Mouse (Mus musculus): Measurements from ENCODE around the gene Pdcd4. TPM values are rescaled to one million over a fixed set of nuclear protein-coding genes. Genes with fewer than 3 reads are reported as not detected.
"Not testable (repeated sequence)": the region's sequence is repeated elsewhere in the genome, so short reads cannot be mapped to it uniquely, and the experiment has no call there.

Gene Pdcd4
- polyA plus RNA-seq, 1 experiment from 2014 or later, result 41.6 TPM

DNA sequence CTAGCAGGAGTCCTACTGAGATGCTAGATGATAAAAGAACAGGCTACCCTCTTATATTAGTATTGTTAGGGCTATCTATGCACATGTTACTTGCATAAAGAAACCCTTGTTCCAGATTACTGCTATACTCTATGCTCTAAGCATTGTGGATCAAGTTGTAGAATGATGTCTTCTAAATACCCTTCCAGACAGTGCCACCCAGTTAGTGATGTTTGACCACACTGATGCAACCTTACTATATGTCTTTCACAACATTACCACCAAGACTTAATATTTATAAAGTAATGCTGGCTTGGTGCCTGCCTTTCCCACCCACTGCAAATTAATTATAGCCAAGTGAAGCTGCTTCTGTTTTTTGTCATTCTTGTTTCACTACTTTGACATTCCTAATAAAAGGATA, 41.0 kb downstream of the Pdcd4 start:
- Histone ChIP-seq H3K36me3 (peaks cover 32% of the 10 kb centered on the region), H3K27ac (ENCODE audit: poor library complexity, severe bottlenecking) (no peak overlapping the region)

DNA sequence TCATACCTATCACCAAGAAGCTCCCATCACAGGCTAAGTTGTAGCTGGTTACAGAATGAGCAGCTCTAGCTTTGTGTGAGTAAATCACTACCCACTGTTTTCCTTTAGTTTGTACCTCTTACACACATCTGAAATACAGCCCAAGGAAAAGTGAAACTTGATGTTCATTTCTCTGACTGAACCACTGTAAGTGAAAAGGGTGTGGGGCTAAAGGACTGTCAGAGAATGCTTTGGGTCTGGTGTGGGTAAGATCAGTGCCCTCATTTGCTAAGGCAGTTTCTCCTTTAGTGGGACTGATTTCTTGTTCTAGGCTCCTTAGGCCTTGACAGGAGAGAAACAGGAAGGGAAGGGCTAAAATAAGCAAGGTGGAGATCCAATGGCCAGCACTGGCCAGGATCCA, 42.0 kb downstream of the Pdcd4 start:
- Histone ChIP-seq H3K4me2 (no peak overlapping the region), H3K27ac (ENCODE audit: poor library complexity, severe bottlenecking) (peak overlapping the region; percentile 42), H3K27me3 (replicated peaks) (no peaks in the 10 kb centered on the region), H3K4me3 (no peak overlapping the region), H3K36me3 (peaks cover 35% of the 10 kb centered on the region), H3K9me3 (replicated peaks) (no peaks in the 10 kb centered on the region), H3K4me1 (replicated peaks) (no peaks in the 10 kb centered on the region), H3K9ac (no peak overlapping the region)
- ATAC-seq (ENCODE audit: insufficient number of reproducible peaks, low FRiP score), result no peak

More for the DNA sequence above, 41.0 kb downstream of the Pdcd4 start:
- no peak for ATAC-seq (ENCODE audit: insufficient number of reproducible peaks, low FRiP score)
- no peaks in the 10 kb centered on the region for H3K9me3 ChIP-seq (replicated peaks)
- H3K27me3 ChIP-seq (replicated peaks), result no peaks in the 10 kb centered on the region
- H3K4me3 ChIP-seq, result no peak overlapping the region
- H3K9ac ChIP-seq, result no peak overlapping the region
- H3K4me2 ChIP-seq, result no peak overlapping the region
- H3K4me1 ChIP-seq (replicated peaks), result no peaks in the 10 kb centered on the region

DNA sequence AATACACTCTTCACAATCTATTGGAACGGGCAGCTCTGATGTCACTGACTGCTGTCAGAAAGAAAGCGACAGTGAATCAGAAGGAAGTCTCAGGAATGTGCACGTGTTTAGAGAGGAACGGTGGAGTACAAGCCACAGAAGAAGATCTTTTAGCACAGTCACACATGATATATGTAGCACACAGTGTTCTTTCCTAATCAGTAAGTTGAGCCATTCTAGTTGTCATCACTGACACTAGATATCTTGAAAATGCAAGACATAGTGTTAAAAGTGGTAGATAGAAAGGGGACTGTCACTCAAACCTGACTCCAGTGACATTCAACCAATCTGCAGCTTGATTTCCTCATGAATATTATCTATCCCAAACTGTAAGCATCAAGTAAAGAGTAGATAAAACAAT, 47.4 kb downstream of the Pdcd4 start:
- Histone ChIP-seq H3K4me1 (replicated peaks) (peaks cover 8% of the 10 kb centered on the region), H3K9ac (no peak overlapping the region), H3K36me3 (peaks cover 13% of the 10 kb centered on the region; the same call in 1 of the 2 replicates), H3K4me2 (no peak overlapping the region), H3K9me3 (replicated peaks) (no peaks in the 10 kb centered on the region), H3K27me3 (replicated peaks) (no peaks in the 10 kb centered on the region), H3K27ac (ENCODE audit: poor library complexity, severe bottlenecking) (no peak overlapping the region), H3K4me3 (no peak overlapping the region)
- no peak for ATAC-seq (ENCODE audit: insufficient number of reproducible peaks, low FRiP score)
- WGBS, result 42% methylated on average over 4 of the region's 4 CpGs

DNA sequence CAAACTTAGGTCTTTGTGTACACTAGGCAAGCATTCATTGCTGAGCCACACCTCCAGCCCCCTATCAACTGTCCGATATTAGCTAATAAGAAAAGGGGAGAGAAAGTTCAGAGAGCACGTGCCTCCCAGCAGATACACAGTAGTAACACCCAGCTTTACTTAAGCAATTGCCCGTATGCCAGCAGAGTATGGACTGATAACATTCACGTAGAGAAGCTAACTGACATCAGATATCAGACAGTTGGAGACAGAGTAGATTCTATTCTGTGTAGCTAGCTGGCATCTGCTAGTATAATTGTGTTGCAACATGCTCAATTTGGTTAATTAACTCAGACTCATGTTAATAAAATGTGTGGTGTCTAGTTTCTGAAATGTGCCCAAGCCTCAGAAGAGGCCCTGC, 49.1 kb downstream of the Pdcd4 start:
- Histone ChIP-seq H3K4me1 (replicated peaks) (peaks cover 11% of the 10 kb centered on the region), H3K4me2 (no peak overlapping the region), H3K9me3 (replicated peaks) (no peaks in the 10 kb centered on the region), H3K36me3 (peaks cover 13% of the 10 kb centered on the region; the same call in 1 of the 2 replicates), H3K4me3 (no peak overlapping the region), H3K27ac (ENCODE audit: poor library complexity, severe bottlenecking) (no peak overlapping the region), H3K9ac (no peak overlapping the region), H3K27me3 (replicated peaks) (no peaks in the 10 kb centered on the region)
- 72% methylated on average over 4 of the region's 4 CpGs for WGBS
- no peak for ATAC-seq (ENCODE audit: insufficient number of reproducible peaks, low FRiP score)

DNA sequence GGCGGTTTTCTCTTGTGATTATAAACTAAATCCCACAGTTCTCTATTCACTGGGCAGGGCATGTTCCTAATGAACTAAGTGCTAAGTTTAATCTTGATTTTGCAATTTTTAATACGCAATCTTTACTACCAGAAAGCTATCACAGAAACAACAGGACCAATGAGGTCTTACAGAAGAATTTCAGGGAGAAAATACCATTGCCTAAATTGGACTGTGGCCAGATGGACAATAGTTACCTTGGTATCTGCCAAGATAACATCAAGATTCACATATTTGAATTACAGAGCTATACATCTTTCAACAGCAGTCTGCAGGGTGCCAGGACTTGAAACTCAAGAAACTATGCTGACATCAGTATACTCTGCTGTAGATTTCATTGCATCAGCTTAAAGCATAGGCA, 50.3 kb downstream of the Pdcd4 start:
- H3K27ac ChIP-seq (ENCODE audit: poor library complexity, severe bottlenecking), result no peak overlapping the region
- ATAC-seq (ENCODE audit: insufficient number of reproducible peaks, low FRiP score), result no peak

DNA sequence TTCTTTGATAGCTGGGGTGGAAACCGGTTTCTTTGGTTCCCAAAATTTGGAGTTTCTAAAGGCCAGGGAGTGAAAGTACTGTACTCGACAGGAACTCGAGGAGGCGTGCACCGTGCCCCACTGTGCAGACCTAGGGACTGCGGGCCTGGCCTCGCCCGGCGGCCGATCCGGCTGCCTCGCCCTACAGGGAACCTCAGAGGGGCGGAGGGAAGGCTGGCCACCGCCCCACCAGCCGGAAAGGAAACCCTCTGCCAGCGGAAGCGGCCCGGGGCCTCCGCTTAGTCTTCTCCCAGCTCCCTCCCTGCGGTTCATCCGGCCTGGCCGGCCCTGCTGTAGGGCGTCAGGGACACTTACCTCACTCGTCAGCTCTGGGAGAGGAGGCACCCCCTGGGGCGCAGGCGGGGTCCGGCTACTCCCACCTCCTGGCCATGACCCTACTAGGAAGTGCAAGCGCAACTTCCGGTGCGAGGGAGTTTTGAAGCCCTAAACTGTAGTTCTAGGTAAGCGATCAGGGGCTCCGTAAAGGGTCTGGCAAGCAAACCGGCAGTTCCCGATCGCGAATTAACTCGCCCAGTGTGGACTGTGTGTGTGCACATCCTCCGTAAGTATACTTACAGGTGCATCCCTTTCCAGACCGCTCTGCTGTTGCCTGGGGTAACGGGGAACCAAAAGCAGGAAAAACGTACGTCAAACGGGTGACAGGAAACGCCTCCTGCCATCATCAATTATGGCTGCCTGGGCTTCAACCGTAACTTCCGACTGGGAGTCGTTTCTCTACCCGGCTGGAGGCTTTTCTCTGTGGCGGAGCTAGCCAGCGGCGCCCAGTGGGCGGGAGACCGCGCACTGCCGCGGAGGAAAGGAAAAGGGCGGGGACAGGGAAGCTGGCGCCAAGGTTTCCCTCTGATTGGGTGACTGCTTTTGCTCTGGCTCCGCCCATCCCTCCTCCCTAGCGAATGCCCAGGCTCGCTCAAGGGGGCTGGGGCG, 52.1 kb downstream of the Pdcd4 start, which contains the start of the genes Shoc2 and Bbip1:
TSS of gene Shoc2 (plus strand) at position 505 of the 984 bp plus-strand sequence.
TSS of gene Bbip1 (minus strand) at position 826 of the 984 bp plus-strand sequence.
- Histone ChIP-seq H3K4me2 (peak within 1 kb of the TSS; percentile 71), H3K27ac (ENCODE audit: poor library complexity, severe bottlenecking) (peak within 1 kb of the TSS; percentile 98), H3K4me3 (peak within 1 kb of the TSS; percentile 98), H3K27me3 (replicated peaks) (no peaks in the 10 kb centered on the region), H3K4me1 (replicated peaks) (peaks cover 15% of the 10 kb centered on the region), H3K36me3 (no peaks in the 10 kb centered on the region), H3K9ac (peak within 1 kb of the TSS; percentile 98), H3K9me3 (replicated peaks) (no peaks in the 10 kb centered on the region)
- ATAC-seq (ENCODE audit: insufficient number of reproducible peaks, low FRiP score), result peak; percentile 94
- 0% methylated on average over 59 of the region's 62 CpGs for WGBS

More for the DNA sequence above, 50.3 kb downstream of the Pdcd4 start:
- H3K4me3 ChIP-seq, result no peak overlapping the region
- H3K9me3 ChIP-seq (replicated peaks), result no peaks in the 10 kb centered on the region
- H3K9ac ChIP-seq, result no peak overlapping the region; the same call in 1 of the 2 replicates
- peak overlapping the region; percentile 45 for H3K4me2 ChIP-seq
- peaks cover 13% of the 10 kb centered on the region for H3K4me1 ChIP-seq (replicated peaks)
- peaks cover 10% of the 10 kb centered on the region; the same call in 1 of the 2 replicates for H3K36me3 ChIP-seq
- no peaks in the 10 kb centered on the region for H3K27me3 ChIP-seq (replicated peaks)
- 95% methylated on average over 2 of the region's 2 CpGs for WGBS

DNA sequence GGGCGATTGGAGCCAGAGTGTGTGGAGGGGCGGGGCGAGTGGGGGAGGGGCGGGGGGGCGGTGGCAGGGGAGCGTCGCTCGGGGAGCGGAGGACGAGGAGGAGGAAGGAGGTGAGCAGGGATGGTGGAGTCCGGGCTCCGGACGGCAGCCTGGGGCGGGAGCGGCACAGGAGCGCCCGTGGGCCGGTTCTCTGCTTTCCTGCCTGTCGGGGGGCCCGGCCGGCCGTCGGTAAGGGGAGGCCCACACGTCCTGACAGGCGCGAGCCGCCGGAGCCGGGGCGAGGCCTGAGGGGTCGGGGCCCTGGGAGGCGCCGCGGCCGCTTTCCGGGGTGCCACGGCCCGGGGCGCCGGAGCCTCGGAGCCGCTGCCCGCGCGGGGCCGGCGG, 52.7 kb downstream of the Pdcd4 start:
- peak; percentile 38 for ATAC-seq (ENCODE audit: insufficient number of reproducible peaks, low FRiP score)
- H3K9me3 ChIP-seq (replicated peaks), result no peaks in the 10 kb centered on the region
- peak overlapping the region; percentile 71 for H3K4me2 ChIP-seq
- H3K36me3 ChIP-seq, result no peaks in the 10 kb centered on the region
- H3K4me3 ChIP-seq, result peak overlapping the region; percentile 98
- peak overlapping the region; percentile 98 for H3K9ac ChIP-seq
- H3K4me1 ChIP-seq (replicated peaks), result peaks cover 17% of the 10 kb centered on the region
- under 1% methylated on average over 42 of the region's 47 CpGs for WGBS
- H3K27ac ChIP-seq (ENCODE audit: poor library complexity, severe bottlenecking), result peak overlapping the region; percentile 98
- H3K27me3 ChIP-seq (replicated peaks), result no peaks in the 10 kb centered on the region

DNA sequence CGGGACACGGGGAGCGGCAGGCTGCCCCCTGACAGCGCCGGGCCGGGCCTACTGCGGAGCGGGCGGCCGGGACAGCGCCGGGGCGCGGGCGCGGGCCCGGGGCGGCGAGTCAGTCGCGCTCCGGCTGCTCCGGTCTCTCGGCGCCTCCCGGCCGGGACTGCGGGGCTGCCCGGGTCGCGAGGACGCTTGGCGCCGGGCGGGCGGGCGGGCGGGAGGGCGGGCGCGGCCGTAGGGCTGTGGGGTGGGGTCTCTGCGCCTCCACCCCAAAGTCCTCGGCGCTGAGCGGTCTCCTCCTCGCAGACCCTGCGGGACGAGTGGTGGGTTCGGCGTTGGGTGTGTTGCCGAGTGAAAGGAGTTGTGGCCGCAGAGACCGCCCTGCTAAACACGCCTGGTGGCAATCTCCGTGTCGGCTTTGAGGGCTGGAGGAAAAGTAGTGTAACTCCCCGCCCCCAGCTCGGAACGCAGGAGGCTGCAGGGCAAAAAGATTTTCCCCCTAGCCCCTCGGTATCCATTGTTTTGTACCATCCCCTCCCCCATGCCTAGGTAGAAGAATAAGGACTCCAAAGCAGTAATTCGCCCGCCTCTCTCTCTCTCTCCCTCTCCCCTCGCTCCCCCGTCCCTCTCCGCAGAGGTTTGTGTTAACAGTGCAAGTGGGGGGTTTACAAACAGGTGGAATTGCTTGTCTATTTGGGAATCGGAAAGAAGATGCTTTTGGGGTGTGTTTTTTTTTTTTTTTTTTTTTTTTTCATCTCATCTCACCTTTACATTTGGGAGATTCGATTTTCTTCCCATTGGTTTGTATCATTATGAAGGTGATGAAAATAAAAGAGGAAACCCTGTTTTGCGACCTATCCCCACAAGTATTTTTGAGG, 53.4 kb downstream of the Pdcd4 start:
- Histone ChIP-seq H3K4me3 (peak overlapping the region; percentile 98), H3K9ac (peak overlapping the region; percentile 98), H3K9me3 (replicated peaks) (no peaks in the 10 kb centered on the region), H3K4me2 (peak overlapping the region; percentile 71), H3K4me1 (replicated peaks) (peaks cover 17% of the 10 kb centered on the region), H3K27ac (ENCODE audit: poor library complexity, severe bottlenecking) (peak overlapping the region; percentile 98), H3K27me3 (replicated peaks) (no peaks in the 10 kb centered on the region), H3K36me3 (no peaks in the 10 kb centered on the region)
- peak; percentile 9 for ATAC-seq (ENCODE audit: insufficient number of reproducible peaks, low FRiP score)
- 1% methylated on average over 67 of the region's 69 CpGs for WGBS

DNA sequence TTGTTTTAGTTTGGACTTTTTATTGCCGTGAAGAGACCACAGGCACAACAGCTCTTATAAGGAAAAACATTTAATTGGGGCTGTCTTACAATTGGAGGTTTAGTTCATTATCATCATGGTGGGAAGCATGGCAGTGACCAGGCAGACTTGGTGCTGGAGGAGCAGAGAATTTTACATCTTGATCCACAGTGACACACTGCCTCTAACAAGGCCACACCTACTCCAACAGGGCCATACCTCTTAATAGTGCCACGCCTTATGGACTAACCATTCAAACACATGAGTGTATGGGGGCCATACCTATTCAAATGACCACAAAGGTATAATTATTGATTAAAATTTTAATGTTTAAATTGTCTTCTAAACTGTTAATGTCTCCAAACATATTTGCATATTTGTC, 65.5 kb downstream of the Pdcd4 start:
- Histone ChIP-seq H3K4me2 (no peak overlapping the region), H3K9me3 (replicated peaks) (no peaks in the 10 kb centered on the region), H3K4me3 (no peak overlapping the region), H3K27me3 (replicated peaks) (no peaks in the 10 kb centered on the region), H3K36me3 (peaks cover 4% of the 10 kb centered on the region; the same call in 1 of the 2 replicates), H3K9ac (no peak overlapping the region), H3K4me1 (replicated peaks) (0 out of 2 replicates have a peak, but pooled peaks cover 3% of the 10 kb centered on the region), H3K27ac (ENCODE audit: poor library complexity, severe bottlenecking) (no peak overlapping the region)
- ATAC-seq (ENCODE audit: insufficient number of reproducible peaks, low FRiP score), result no peak
- 91% methylated on average over 2 of the region's 2 CpGs for WGBS

DNA sequence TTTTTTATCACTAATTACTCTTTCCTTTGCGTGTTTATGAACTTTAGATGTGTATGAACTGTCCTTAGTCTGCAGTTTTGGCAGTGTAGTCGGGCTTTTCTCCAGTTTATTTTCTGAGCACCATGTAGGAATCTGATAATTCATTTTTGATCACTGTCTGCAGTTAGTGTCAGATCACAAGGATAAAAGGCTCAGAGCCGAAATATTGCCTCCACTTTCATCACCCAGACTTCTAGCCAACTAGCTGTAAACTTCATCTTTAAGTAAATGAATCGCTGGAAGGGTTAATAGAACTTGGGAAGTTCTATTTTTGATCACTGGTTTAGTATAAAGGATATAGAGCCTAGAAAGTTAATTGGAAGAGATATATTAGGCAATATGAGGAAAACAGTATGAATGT, 70.5 kb downstream of the Pdcd4 start:
- no peak for ATAC-seq (ENCODE audit: insufficient number of reproducible peaks, low FRiP score)
- Histone ChIP-seq H3K36me3 (peaks cover 4% of the 10 kb centered on the region; the same call in 1 of the 2 replicates), H3K27me3 (replicated peaks) (no peaks in the 10 kb centered on the region), H3K4me2 (no peak overlapping the region), H3K27ac (ENCODE audit: poor library complexity, severe bottlenecking) (no peak overlapping the region), H3K4me3 (no peak overlapping the region), H3K9ac (no peak overlapping the region), H3K4me1 (replicated peaks) (peaks cover 5% of the 10 kb centered on the region; the same call in 1 of the 2 replicates), H3K9me3 (replicated peaks) (no peaks in the 10 kb centered on the region)
- WGBS, result 86% methylated on average over 4 of the region's 4 CpGs

DNA sequence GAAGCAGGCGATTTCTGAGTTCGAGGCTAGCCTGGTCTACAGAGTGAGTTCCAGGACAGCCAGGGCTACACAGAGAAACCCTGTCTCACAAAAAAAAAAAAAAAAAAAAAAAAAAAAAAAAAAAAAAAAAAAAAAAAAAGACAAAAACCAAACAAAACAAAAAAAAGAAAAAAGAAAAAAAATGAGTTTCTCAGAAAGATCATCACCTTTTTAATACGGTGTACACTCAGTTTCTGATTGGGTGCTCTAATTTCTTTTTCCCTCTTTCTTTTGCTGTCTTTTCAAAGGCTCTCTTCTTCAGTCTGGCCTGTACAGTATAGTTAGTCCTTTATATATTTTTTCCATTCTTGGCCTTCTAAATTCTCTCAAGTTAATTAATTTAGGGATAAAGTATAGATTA, 72.3 kb downstream of the Pdcd4 start:
- not testable (repeated sequence) for H3K9me3 ChIP-seq (replicated peaks); H3K9ac ChIP-seq; H3K4me3 ChIP-seq; H3K4me1 ChIP-seq (replicated peaks); ATAC-seq (ENCODE audit: insufficient number of reproducible peaks, low FRiP score); H3K4me2 ChIP-seq; H3K36me3 ChIP-seq; H3K27ac ChIP-seq (ENCODE audit: poor library complexity, severe bottlenecking); H3K27me3 ChIP-seq (replicated peaks)
- WGBS, result 93% methylated on average over 3 of the region's 3 CpGs

Measured in heart, embryonic 12.5 days (tissue).